Mouse (Mus musculus) small intestine, adult 2 months (tissue): ENCODE data around the gene Rnf40. TPM values are rescaled to one million over a fixed set of nuclear protein-coding genes. Genes with fewer than 3 reads are reported as not detected.

Experiments
- H3K27ac ChIP-seq: fragments of 200-500 bp; 2 replicates; pipeline ENCODE4 v1.5.1; 2012; ENCODE audit warnings: low read depth, low read length, control low read depth, inconsistent platforms; ENCODE audit not compliant: insufficient read depth
- H3K27me3 ChIP-seq: fragments of 200-500 bp; 2 replicates; pipeline ENCODE4 v1.6.1; 2012; ENCODE audit warnings: mild to moderate bottlenecking, moderate library complexity, low read length, inconsistent platforms; ENCODE audit not compliant: control insufficient read depth, insufficient read depth
- H3K36me3 ChIP-seq: fragments of 200-500 bp; 2 replicates; pipeline ENCODE4 v1.6.1; 2012; ENCODE audit warnings: mild to moderate bottlenecking, low read length, control low read depth, inconsistent platforms; ENCODE audit not compliant: control insufficient read depth, insufficient read depth
- H3K4me1 ChIP-seq: fragments of 200-500 bp; 2 replicates; pipeline ENCODE4 v1.6.1; 2012; ENCODE audit warnings: low read length, inconsistent platforms, mixed read lengths; ENCODE audit not compliant: control insufficient read depth, insufficient read depth, insufficient read length
- H3K4me3 ChIP-seq: fragments of 200-500 bp; 2 replicates; pipeline ENCODE4 v1.5.1; 2012; ENCODE audit warnings: low read depth, mild to moderate bottlenecking, control low read depth, inconsistent platforms, low read length, moderate library complexity
- CTCF ChIP-seq: fragments of 200-500 bp; IDR thresholded peaks from 2 replicates; pipeline ENCODE4 v1.5.1; 2012; ENCODE audit warnings: low read depth, mild to moderate bottlenecking, control low read depth, inconsistent platforms, low read length, moderate library complexity, mixed read lengths; ENCODE audit not compliant: insufficient replicate concordance, insufficient read length; ENCODE audit errors: extremely low read depth
- POLR2A ChIP-seq: fragments of 200-500 bp; IDR thresholded peaks from 2 replicates; pipeline ENCODE4 v1.6.1; 2012; ENCODE audit warnings: low read depth, mild to moderate bottlenecking, control low read depth, inconsistent platforms, low read length, moderate library complexity
- WGBS: fragments of 180-500 bp; shearing (Covaris S2); methylation state at CpG from one replicate; pipeline ENCODE4 v1.1.7; 2018; 5-methylcytosine and 5-hydroxymethylcytosine counted together
- polyA plus RNA-seq: library from polyadenylated mRNA; depleted of rRNA; stranded (reverse); fragments of >200 nt; gene quantifications from 2 replicates; pipeline ENCODE4 v1.2.3, GENCODE M21; 2012

Gene Rnf40
- polyA plus RNA-seq, 1 experiment, result 20.6 TPM

- H3K4me1 ChIP-seq, result peaks cover 5% of the 10 kb centered on the region; the same call in 1 of the 2 replicates
- 1% methylated on average over 17 of the region's 17 CpGs for WGBS
Observed at GRCm38 (mm10) chr7:127572895-127573471, 15.6 kb upstream of the Rnf40 start, which contains the start of gene Phkg2. Gene Phkg2 (plus strand): TSS chr7:127573340.

GRCm38 (mm10) chr7:127573503-127574008 lies 15.0 kb upstream of the Rnf40 start:
- no peak overlapping the region for H3K27ac ChIP-seq
- under 1% methylated on average over 27 of the region's 28 CpGs for WGBS

More at GRCm38 (mm10) chr7:127572895-127573471, 15.6 kb upstream of the Rnf40 start, which contains the start of gene Phkg2:
- Histone ChIP-seq H3K27me3 (no peaks in the 10 kb centered on the region), H3K27ac (peak within 1 kb of the TSS; percentile 57), H3K36me3 (peaks cover 16% of the 10 kb centered on the region), H3K4me3 (peak within 1 kb of the TSS; percentile 85)
- TF ChIP-seq POLR2A, result peak; percentile 60; the same call in 1 of the 2 replicates
- TF ChIP-seq CTCF, result no peak

GRCm38 (mm10) chr7:127574115-127574514 lies 14.5 kb upstream of the Rnf40 start:
- TF ChIP-seq POLR2A, result no peak
- Histone ChIP-seq H3K4me1 (peaks cover 5% of the 10 kb centered on the region; the same call in 1 of the 2 replicates), H3K27ac (no peak overlapping the region), H3K4me3 (peak overlapping the region; percentile 25), H3K27me3 (no peaks in the 10 kb centered on the region), H3K36me3 (peaks cover 19% of the 10 kb centered on the region)
- WGBS, result 9% methylated on average over 7 of the region's 7 CpGs

More at GRCm38 (mm10) chr7:127573503-127574008, 15.0 kb upstream of the Rnf40 start:
- no peaks in the 10 kb centered on the region for H3K27me3 ChIP-seq
- peaks cover 5% of the 10 kb centered on the region; the same call in 1 of the 2 replicates for H3K4me1 ChIP-seq
- no peak for TF ChIP-seq POLR2A
- TF ChIP-seq CTCF, result no peak
- peaks cover 19% of the 10 kb centered on the region for H3K36me3 ChIP-seq
- H3K4me3 ChIP-seq, result peak overlapping the region; percentile 85

- TF ChIP-seq CTCF (no peak), POLR2A (no peak)
- WGBS, result 91% methylated on average over 6 of the region's 6 CpGs
- Histone ChIP-seq H3K36me3 (peaks cover 38% of the 10 kb centered on the region), H3K4me3 (no peak overlapping the region), H3K27ac (no peak overlapping the region), H3K27me3 (no peaks in the 10 kb centered on the region), H3K4me1 (0 out of 2 replicates have a peak, but pooled peaks cover 3% of the 10 kb centered on the region)
Observed at GRCm38 (mm10) chr7:127583260-127583659, 5.3 kb upstream of the Rnf40 start.

- no peak overlapping the region for H3K27ac ChIP-seq
- peaks cover 32% of the 10 kb centered on the region for H3K36me3 ChIP-seq
- peaks cover 9% of the 10 kb centered on the region; the same call in 1 of the 2 replicates for H3K4me1 ChIP-seq
- no peaks in the 10 kb centered on the region for H3K27me3 ChIP-seq
- TF ChIP-seq CTCF (no peak), POLR2A (no peak)
- H3K4me3 ChIP-seq, result no peak overlapping the region
- 84% methylated on average over 7 of the region's 7 CpGs for WGBS
Observed at GRCm38 (mm10) chr7:127585031-127585430, 3.5 kb upstream of the Rnf40 start.

GRCm38 (mm10) chr7:127586149-127586548 lies 2.4 kb upstream of the Rnf40 start:
- WGBS, result 94% methylated on average over 6 of the region's 6 CpGs
- no peak overlapping the region for H3K4me3 ChIP-seq
- H3K27me3 ChIP-seq, result no peaks in the 10 kb centered on the region
- H3K36me3 ChIP-seq, result peaks cover 33% of the 10 kb centered on the region
- TF ChIP-seq CTCF, result no peak
- TF ChIP-seq POLR2A, result no peak
- H3K27ac ChIP-seq, result no peak overlapping the region
- peaks cover 9% of the 10 kb centered on the region; the same call in 1 of the 2 replicates for H3K4me1 ChIP-seq

- Histone ChIP-seq H3K27me3 (no peaks in the 10 kb centered on the region), H3K27ac (no peak overlapping the region), H3K4me1 (peaks cover 9% of the 10 kb centered on the region; the same call in 1 of the 2 replicates), H3K36me3 (peaks cover 38% of the 10 kb centered on the region), H3K4me3 (no peak overlapping the region)
- TF ChIP-seq CTCF, result no peak
- no peak for TF ChIP-seq POLR2A
- 39% methylated on average over 5 of the region's 5 CpGs for WGBS
Observed at GRCm38 (mm10) chr7:127587196-127587595, 1.4 kb upstream of the Rnf40 start.
